Mouse (Mus musculus) stomach, postnatal 0 days (tissue): ENCODE results near the gene Rarb. TPM values are rescaled to one million over a fixed set of nuclear protein-coding genes. Genes with fewer than 3 reads are reported as not detected.

ENCODE experiments used
- ATAC-seq: fragments of 200-750 bp; cut with Nextera tagmentation; 2 replicates; pipeline ENCODE4 v1.8.0; 2017; ENCODE audit not compliant: low FRiP score, low TSS enrichment
- DNase-seq: peaks from one replicate; pipeline ENCODE4 v3.0.0-alpha.2; 2016; ENCODE audit warnings: low spot score
- H3K27ac ChIP-seq: fragments of 300-500 bp; sonication (generic); replicated peaks from 2 replicates; pipeline ENCODE4 v1.5.1; 2014; ENCODE audit warnings: mild to moderate bottlenecking, control low read depth
- H3K27me3 ChIP-seq: fragments of 300-500 bp; sonication (generic); 2 replicates; pipeline ENCODE4 v1.6.1; 2014; ENCODE audit warnings: low read length; ENCODE audit not compliant: control insufficient read depth, insufficient read depth
- H3K36me3 ChIP-seq: fragments of 300-500 bp; sonication (generic); 2 replicates; pipeline ENCODE4 v1.6.1; 2014; ENCODE audit warnings: low read length, mixed read lengths; ENCODE audit not compliant: control insufficient read depth, insufficient read depth
- H3K4me1 ChIP-seq: fragments of 300-500 bp; sonication (generic); replicated peaks from 2 replicates; pipeline ENCODE4 v1.6.1; 2014; ENCODE audit warnings: antibody characterized with exemption; ENCODE audit not compliant: control insufficient read depth, insufficient read depth
- H3K4me2 ChIP-seq: fragments of 300-500 bp; sonication (generic); replicated peaks from 2 replicates; pipeline ENCODE4 v1.6.1; 2014; ENCODE audit warnings: low read depth, mild to moderate bottlenecking, control low read depth, moderate library complexity
- H3K4me3 ChIP-seq: fragments of 300-500 bp; sonication (generic); 2 replicates; pipeline ENCODE4 v1.5.1; 2014; ENCODE audit warnings: low read depth, low read length, control low read depth
- H3K9ac ChIP-seq: fragments of 300-500 bp; sonication (generic); 2 replicates; pipeline ENCODE4 v1.6.1; 2014; ENCODE audit warnings: mild to moderate bottlenecking, low read length, control low read depth, mixed read lengths
- H3K9me3 ChIP-seq: fragments of 300-500 bp; sonication (generic); 2 replicates; pipeline ENCODE4 v1.6.1; 2016; ENCODE audit warnings: low read length; ENCODE audit not compliant: control insufficient read depth
- CTCF ChIP-seq: IDR thresholded peaks from 2 replicates; pipeline ENCODE4 v1.5.1; 2016; ENCODE audit warnings: antibody characterized with exemption, low read depth, mild to moderate bottlenecking, moderate library complexity
- EP300 ChIP-seq: optimal IDR thresholded peaks from 2 replicates; pipeline ENCODE3; 2016; ENCODE audit warnings: antibody characterized with exemption
- WGBS: fragments of 180-500 bp; shearing (Covaris S2); extraction: QIAGEN DNeasy Blood & Tissue Kit; methylation state at CpG from one replicate; pipeline ENCODE4 v1.1.7; 2014; 5-methylcytosine and 5-hydroxymethylcytosine counted together
- polyA plus RNA-seq: library from polyadenylated mRNA; unstranded; fragments of >200 nt; fragmentation: Nextera tagmentation; extraction: Ambion mirVana; gene quantifications from 2 replicates; pipeline ENCODE4 v1.2.1, GENCODE M21; 2015

Rarb gene
- polyA plus RNA-seq, 1 experiment from 2014 or later = 4.0 TPM

- DNase-seq (no peak), ATAC-seq (no peak)
- WGBS = 93% methylated on average over 4 of the region's 4 CpGs
- H3K4me1 ChIP-seq = no peaks in the 10 kb centered on the region
- no peak overlapping the region for H3K4me2 ChIP-seq
- H3K27me3 ChIP-seq = no peaks in the 10 kb centered on the region
- H3K27ac ChIP-seq = no peak overlapping the region
- TF ChIP-seq EP300 (no peak), CTCF (no peak)
- no peak overlapping the region for H3K9ac ChIP-seq
- no peaks in the 10 kb centered on the region for H3K9me3 ChIP-seq
- H3K4me3 ChIP-seq = no peak overlapping the region
- peaks cover 5% of the 10 kb centered on the region; the same call in 1 of the 2 replicates for H3K36me3 ChIP-seq
Measured at GRCm38 (mm10) chr14:16405187-16405586, 413.8 kb downstream of the Rarb start.

GRCm38 (mm10) chr14:16384783-16385182 is 434.2 kb downstream of the Rarb start:
- 64% methylated on average over 1 of the region's 1 CpGs for WGBS
- DNase-seq (no peak), ATAC-seq (peak; percentile 54; the same call in 1 of the 2 replicates)
- H3K4me1 ChIP-seq = no peaks in the 10 kb centered on the region
- no peaks in the 10 kb centered on the region for H3K36me3 ChIP-seq
- H3K27me3 ChIP-seq = no peaks in the 10 kb centered on the region
- H3K9ac ChIP-seq = no peak overlapping the region
- H3K27ac ChIP-seq = no peak overlapping the region
- H3K9me3 ChIP-seq = no peaks in the 10 kb centered on the region
- no peak for TF ChIP-seq CTCF
- no peak for TF ChIP-seq EP300
- no peak overlapping the region for H3K4me3 ChIP-seq
- H3K4me2 ChIP-seq = no peak overlapping the region
